Mouse (Mus musculus): ENCODE measurements around the gene 4930402K13Rik.
"Not testable (repeated sequence)": the region's sequence is repeated elsewhere in the genome, so short reads cannot be mapped to it uniquely, and the experiment has no call there.

Gene 4930402K13Rik

DNA sequence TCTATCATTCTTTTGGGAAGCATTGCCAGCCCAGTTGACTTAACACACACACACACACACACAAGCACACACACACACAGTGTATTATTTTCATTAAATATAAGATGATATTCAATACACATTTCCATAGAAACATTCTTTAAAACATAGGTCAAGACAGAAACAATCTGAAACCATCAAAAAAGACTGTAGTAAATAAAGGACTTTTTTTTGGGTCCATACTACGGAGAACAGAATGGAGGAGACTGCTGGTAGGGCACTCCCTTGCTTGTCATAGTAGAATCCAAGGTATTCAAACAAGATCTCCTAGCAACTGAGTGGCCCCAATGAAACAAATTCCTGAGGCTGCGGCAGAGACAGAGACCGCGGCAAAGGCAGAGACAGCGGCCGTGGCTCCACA, at the start of gene 4930402K13Rik:
Gene 4930402K13Rik, plus strand, starts transcription at position 301 of the 400 bp plus-strand sequence.
- DNase-seq (ENCODE audit: low read depth, low spot score), result no peak

DNA sequence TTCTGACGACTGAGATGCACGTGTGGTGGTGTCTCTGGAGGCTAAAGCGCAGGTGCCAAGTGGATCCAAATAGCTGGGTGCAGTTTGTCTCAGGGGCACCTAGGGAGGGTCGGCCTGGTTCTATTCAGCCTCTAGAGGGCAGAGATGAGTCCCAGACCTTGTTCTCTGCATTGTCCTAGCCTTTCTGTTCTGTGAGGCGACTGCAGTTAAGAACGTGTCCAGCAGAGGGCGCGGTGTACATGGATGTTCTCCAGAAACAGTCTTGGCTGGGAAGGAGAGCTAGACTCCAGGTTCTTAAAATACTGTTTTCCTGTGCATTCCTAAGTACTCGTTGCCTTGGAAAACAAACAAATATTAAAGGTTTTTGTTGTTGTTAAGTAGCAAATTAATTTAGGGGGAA, 43.4 kb upstream of the 4930402K13Rik start:
- not testable (repeated sequence) for DNase-seq (ENCODE audit: low read depth, low spot score)

DNA sequence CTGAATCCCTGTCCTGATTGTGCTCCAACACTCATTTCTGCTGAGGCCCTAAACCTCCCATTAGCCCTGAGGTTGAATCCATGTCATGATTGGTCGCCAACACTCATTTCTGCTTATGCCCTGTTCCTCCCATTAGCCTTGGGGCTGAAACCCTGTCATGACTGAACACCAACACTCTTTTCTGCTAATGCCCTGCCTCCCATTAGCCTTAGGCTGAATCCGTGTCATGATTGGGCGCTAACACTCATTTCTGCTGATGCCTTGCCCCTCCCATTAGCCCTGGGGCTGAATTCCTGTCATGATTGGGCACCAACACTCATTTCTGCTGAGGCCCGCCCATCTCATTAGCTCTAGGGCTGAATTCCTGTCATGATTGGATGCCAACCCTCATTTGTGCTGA, 42.3 kb upstream of the 4930402K13Rik start:
- DNase-seq (ENCODE audit: low read depth, low spot score), result no peak

DNA sequence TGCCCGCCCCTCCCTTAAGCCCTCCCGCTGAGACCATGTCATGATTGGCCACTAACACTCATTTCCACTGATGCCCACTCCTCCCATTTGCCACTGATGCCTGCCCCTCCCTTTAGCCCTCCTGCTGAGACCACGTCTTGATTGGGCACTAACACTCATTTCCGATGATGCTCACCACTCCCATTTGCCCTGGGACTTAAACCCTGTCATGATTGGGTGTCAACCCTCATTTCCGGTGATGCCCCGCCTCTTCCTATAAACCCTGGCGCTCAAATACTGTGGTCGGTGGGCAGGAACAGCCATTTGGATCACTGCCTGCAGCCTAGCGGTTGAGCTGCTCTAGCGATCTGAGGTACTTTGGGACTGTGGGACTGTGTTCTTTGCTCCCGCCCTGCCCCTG, 41.6 kb upstream of the 4930402K13Rik start, which contains the start of gene Fthl17f:
Gene Fthl17f, plus strand, starts transcription at position 301 of the 400 bp plus-strand sequence.
- not testable (repeated sequence) for DNase-seq (ENCODE audit: low read depth, low spot score)

- DNase-seq (ENCODE audit: low read depth, low spot score), result not testable (repeated sequence)
These were observed 26.7 kb upstream of the 4930402K13Rik start for GRCm38 (mm10) chrX:9077699-9078098.

GRCm38 (mm10) chrX:9095066-9095465, 9.3 kb upstream of the 4930402K13Rik start:
- DNase-seq (ENCODE audit: low read depth, low spot score), result not testable (repeated sequence)

- DNase-seq (ENCODE audit: low read depth, low spot score), result no peak
These were observed 6.0 kb downstream of the 4930402K13Rik start for GRCm38 (mm10) chrX:9110381-9110780.

DNA sequence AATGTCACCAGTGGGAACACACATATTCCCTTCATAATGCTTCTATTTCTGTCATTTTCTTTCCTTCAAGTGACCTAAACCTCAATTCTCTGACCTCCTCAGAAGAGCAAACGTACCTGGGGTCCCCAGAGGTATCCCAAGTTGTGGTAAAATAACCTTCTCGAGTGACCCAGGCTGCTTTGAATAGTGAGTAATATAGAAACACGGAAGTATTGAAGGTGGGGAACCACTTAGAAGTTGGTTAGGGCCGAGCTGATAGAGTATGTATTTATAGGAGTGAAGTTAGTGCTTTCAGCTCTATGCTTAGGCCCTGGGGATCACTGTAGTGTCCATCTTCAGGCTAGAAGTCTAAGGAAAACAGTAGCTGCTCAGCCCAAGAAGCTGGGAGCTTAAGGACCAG, 20.6 kb downstream of the 4930402K13Rik start:
- no peak for DNase-seq (ENCODE audit: low read depth, low spot score)

GRCm38 (mm10) chrX:9128317-9128831, 24.0 kb downstream of the 4930402K13Rik start:
- DNase-seq (ENCODE audit: low read depth, low spot score), result no peak

- DNase-seq (ENCODE audit: low read depth, low spot score), result no peak
These were observed 35.1 kb downstream of the 4930402K13Rik start for GRCm38 (mm10) chrX:9139290-9139948.

- DNase-seq (ENCODE audit: low read depth, low spot score), result no peak
These were observed 38.3 kb downstream of the 4930402K13Rik start for GRCm38 (mm10) chrX:9142669-9143068.
